In genomic region chr19:5734325-5734724, GRCm38 (mm10) we compare ENCODE assay signal across 34 mouse cellular contexts. TPM values are rescaled to one million over a fixed set of nuclear protein-coding genes. Genes with fewer than 3 reads are reported as not detected.
"Had no signal": no experiment of that assay in that cellular context is flagged by ENCODE, and none has a peak within 500 bp of the region (broad histone marks: within the 10 kb centered on the region; RNA-seq: fewer than 3 reads in every experiment).

No protein-coding gene starts in this region.

- DNase-seq: cerebellum, adult 9-10 months; cerebellum, adult 9-11 months; cerebellum, postnatal 10 days; cerebellum, postnatal 14 days; cerebellum, postnatal 25 days; cerebellum, postnatal 36 days; embryo, embryonic 11 days; forebrain, postnatal 0 days; gastrocnemius, adult 2 months; gastrocnemius, postnatal 14 days; gastrocnemius, postnatal 25 days; gastrocnemius, postnatal 36 days; heart, adult 11 months; heart, adult 18-20 months; heart, adult 2 months had no signal

- H3K27ac ChIP-seq: embryonic facial prominence, embryonic 10.5 days; embryonic facial prominence, embryonic 12.5 days; embryonic facial prominence, embryonic 13.5 days; embryonic facial prominence, embryonic 15.5 days; forebrain, embryonic 10.5 days; forebrain, embryonic 12.5 days; forebrain, embryonic 13.5 days; forebrain, embryonic 15.5 days; gastrocnemius, adult 2 months; heart, adult 2 months; heart, embryonic 10.5 days had no signal

- H3K27me3 ChIP-seq: forebrain, embryonic 15.5 days had no signal

- H3K9me3 ChIP-seq: embryonic facial prominence, embryonic 10.5 days; embryonic facial prominence, embryonic 12.5 days; embryonic facial prominence, embryonic 13.5 days; embryonic facial prominence, embryonic 15.5 days; forebrain, embryonic 10.5 days; forebrain, embryonic 12.5 days; forebrain, embryonic 13.5 days; forebrain, embryonic 15.5 days; heart, embryonic 10.5 days had no signal

- H3K4me3 ChIP-seq: embryonic facial prominence, embryonic 10.5 days; embryonic facial prominence, embryonic 12.5 days; embryonic facial prominence, embryonic 13.5 days; embryonic facial prominence, embryonic 15.5 days; erythroblast, embryonic 14.5 days; forebrain, embryonic 10.5 days; forebrain, embryonic 12.5 days; forebrain, embryonic 13.5 days; forebrain, embryonic 15.5 days; gastrocnemius, adult 2 months; heart, adult 2 months; heart, embryonic 10.5 days had no signal

- H3K36me3 ChIP-seq: embryonic facial prominence, embryonic 12.5 days; forebrain, embryonic 12.5 days; forebrain, embryonic 15.5 days had no signal

- H3K9ac ChIP-seq: embryonic facial prominence, embryonic 12.5 days; embryonic facial prominence, embryonic 13.5 days; embryonic facial prominence, embryonic 15.5 days; forebrain, embryonic 12.5 days; forebrain, embryonic 13.5 days; forebrain, embryonic 15.5 days; forebrain, postnatal 0 days had no signal

RNA-seq across cellular contexts. Expression of gene Kcnk7, which starts 30.2 kb away (rescaled TPM):
- total RNA-seq: common myeloid progenitor, adult 5-6 weeks; forebrain, postnatal 0 days; gastrocnemius, adult 18-20 months; gastrocnemius, adult 2 months; gastrocnemius, adult 8-10 months; gastrocnemius, postnatal 14 days; gastrocnemius, postnatal 25 days; gastrocnemius, postnatal 36 days; gastrocnemius, postnatal 4 days; granulocyte monocyte progenitor cell, adult 5-6 weeks; heart, adult 18-20 months; heart, adult 2 months; heart, adult 8-10 months had no signal
- polyA plus RNA-seq: embryonic facial prominence, embryonic 11.5 days; forebrain, embryonic 11.5 days; forebrain, embryonic 14.5 days; heart, adult 2 months; heart, embryonic 10.5 days had no signal
